Mouse (Mus musculus): ENCODE results near the gene Phyh. TPM values are rescaled to one million over a fixed set of nuclear protein-coding genes. Genes with fewer than 3 reads are reported as not detected.

The Phyh gene
- polyA plus RNA-seq, 1 experiment from 2014 or later = 68.4 TPM

GRCm38 (mm10) chr2:4978091-4978490, 59.3 kb downstream of the Phyh start:
- H3K4me2 ChIP-seq = no peak overlapping the region
- H3K9ac ChIP-seq = no peak overlapping the region
- ATAC-seq (ENCODE audit: insufficient read depth, low FRiP score, low read depth) = no peak
- no peak overlapping the region for H3K4me3 ChIP-seq (replicated peaks)
- no peaks in the 10 kb centered on the region for H3K4me1 ChIP-seq
- H3K27me3 ChIP-seq (replicated peaks) = no peaks in the 10 kb centered on the region
- H3K27ac ChIP-seq = no peak overlapping the region
- H3K9me3 ChIP-seq = no peaks in the 10 kb centered on the region
- no peaks in the 10 kb centered on the region for H3K36me3 ChIP-seq
- WGBS = 32% methylated on average over 8 of the region's 8 CpGs

DNA sequence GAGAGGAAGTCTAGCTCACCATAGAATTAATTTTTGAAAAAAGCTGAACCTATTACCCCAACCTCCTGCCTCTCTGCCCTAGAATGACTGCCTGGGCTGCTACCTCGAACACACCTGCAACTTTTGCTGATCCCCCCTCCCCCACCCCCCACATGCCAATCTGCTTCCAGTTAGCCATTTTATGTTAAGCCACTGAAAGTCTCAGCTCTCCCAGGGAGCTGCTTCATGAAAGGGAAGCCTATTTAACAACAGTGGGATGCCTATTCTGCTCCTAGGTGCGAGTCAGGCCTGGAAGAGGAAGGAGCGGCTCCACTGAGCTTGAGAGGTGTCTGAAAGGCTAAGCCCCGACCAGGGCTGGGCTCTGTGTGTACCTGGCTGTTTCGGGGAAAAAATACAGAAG, 65.2 kb downstream of the Phyh start:
- Histone ChIP-seq H3K9ac (no peak overlapping the region), H3K27me3 (replicated peaks) (no peaks in the 10 kb centered on the region), H3K27ac (no peak overlapping the region), H3K4me1 (no peaks in the 10 kb centered on the region), H3K9me3 (no peaks in the 10 kb centered on the region), H3K4me2 (no peak overlapping the region), H3K36me3 (no peaks in the 10 kb centered on the region), H3K4me3 (replicated peaks) (no peak overlapping the region)
- no peak for ATAC-seq (ENCODE audit: insufficient read depth, low FRiP score, low read depth)
- WGBS = 31% methylated on average over 5 of the region's 5 CpGs

DNA sequence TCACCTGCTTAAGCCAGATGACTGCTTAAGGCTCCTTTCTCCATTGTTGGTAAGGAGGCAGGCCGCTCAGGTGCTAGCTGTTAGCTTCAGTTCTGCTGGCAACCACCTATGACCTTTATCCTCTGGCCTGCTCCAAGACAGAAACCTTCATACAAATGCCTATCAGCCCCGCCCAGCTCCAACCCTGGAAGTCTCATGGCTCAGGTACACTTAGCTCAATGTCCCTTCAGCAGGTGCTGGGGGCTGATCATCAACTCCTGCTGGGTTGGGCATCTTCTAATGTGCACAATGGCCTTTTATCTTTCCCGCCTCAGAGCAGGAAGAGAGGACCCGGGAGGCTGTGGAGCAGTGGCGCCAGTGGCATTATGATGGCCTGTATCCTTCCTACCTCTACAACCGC, 66.2 kb downstream of the Phyh start:
- H3K4me1 ChIP-seq = no peaks in the 10 kb centered on the region
- no peak overlapping the region for H3K27ac ChIP-seq
- 72% methylated on average over 6 of the region's 6 CpGs for WGBS
- ATAC-seq (ENCODE audit: insufficient read depth, low FRiP score, low read depth) = no peak
- H3K9ac ChIP-seq = no peak overlapping the region
- H3K4me2 ChIP-seq = no peak overlapping the region
- no peaks in the 10 kb centered on the region for H3K27me3 ChIP-seq (replicated peaks)
- no peaks in the 10 kb centered on the region for H3K36me3 ChIP-seq
- H3K9me3 ChIP-seq = no peaks in the 10 kb centered on the region
- no peak overlapping the region for H3K4me3 ChIP-seq (replicated peaks)

DNA sequence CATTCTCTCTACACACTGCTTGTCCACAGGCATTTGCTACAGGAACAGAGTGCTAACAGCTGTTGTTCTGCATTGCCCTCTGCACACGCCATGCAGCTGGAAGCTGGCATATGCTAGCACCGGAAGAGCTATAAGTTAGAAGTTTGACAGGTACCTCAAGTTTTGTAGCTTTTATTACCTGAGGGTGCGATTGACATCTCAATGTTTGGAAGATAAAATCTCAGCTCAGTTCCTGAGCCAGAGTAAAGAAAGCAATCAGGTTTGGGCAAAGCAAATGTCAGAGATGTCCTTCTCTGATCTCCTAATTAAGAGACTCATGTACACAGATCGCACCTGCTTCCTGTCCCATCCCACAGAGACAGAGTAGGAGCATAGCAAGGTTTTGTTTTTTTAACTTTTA, 68.0 kb downstream of the Phyh start:
- WGBS = 75% methylated on average over 4 of the region's 4 CpGs
- no peak overlapping the region for H3K4me3 ChIP-seq (replicated peaks)
- ATAC-seq (ENCODE audit: insufficient read depth, low FRiP score, low read depth) = no peak
- no peaks in the 10 kb centered on the region for H3K27me3 ChIP-seq (replicated peaks)
- no peaks in the 10 kb centered on the region for H3K9me3 ChIP-seq
- H3K4me1 ChIP-seq = no peaks in the 10 kb centered on the region
- H3K9ac ChIP-seq = no peak overlapping the region
- no peak overlapping the region for H3K4me2 ChIP-seq
- no peaks in the 10 kb centered on the region for H3K36me3 ChIP-seq
- no peak overlapping the region for H3K27ac ChIP-seq

DNA sequence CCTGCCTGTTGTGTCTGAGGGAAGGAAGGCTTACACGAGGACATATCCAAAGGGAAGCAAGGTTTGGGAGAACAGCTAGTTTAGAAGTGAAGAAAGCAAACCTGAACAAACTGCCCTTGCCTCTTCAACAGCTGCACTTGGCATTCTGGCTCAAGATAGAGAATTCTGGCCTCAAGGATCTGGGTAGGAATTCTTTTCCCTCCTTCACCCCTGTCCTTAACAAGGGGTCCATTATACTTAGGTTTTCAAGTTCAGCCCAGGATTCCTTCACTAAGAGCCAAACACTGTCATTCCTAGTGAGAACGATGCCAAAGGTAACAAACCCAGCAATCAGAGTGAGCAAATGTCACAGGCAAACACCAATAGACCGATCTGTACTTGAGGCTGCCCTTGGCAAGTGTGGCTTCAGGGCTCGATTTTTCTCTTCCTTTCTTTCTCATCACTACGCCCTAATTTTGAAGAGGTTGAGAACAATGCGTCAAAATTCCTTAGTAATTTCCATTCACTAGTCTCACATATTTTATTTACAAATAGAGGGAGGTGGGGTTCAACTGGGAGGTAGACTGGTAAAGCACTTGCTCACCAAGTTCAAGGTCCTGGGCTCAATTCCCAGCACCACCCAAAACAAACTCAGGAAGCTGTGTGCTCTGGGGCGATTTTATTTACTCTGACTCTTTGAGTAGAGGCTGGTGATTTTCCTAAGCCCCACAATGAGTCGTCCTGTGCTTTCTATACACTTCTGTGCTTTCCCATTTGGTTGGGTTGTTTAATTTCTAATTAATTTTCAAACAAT, 68.8 kb downstream of the Phyh start:
- no peaks in the 10 kb centered on the region for H3K27me3 ChIP-seq (replicated peaks)
- WGBS = 79% methylated on average over 8 of the region's 8 CpGs
- no peaks in the 10 kb centered on the region for H3K9me3 ChIP-seq
- H3K36me3 ChIP-seq = 0 out of 2 replicates have a peak, but pooled peaks cover 3% of the 10 kb centered on the region
- H3K4me2 ChIP-seq = no peak overlapping the region
- no peak for ATAC-seq (ENCODE audit: insufficient read depth, low FRiP score, low read depth)
- no peak overlapping the region for H3K4me3 ChIP-seq (replicated peaks)
- no peaks in the 10 kb centered on the region for H3K4me1 ChIP-seq
- no peak overlapping the region for H3K9ac ChIP-seq
- no peak overlapping the region for H3K27ac ChIP-seq

Other genes starting within 250 kb of the Phyh start
- gene Bend7, start 201.2 kb upstream of the Phyh start, polyA plus RNA-seq (2015; fragmentation: Nextera tagmentation; extraction: Ambion mirVana) = 4.7 and 4.9 TPM in 2 replicates
- gene Sephs1, start 37.5 kb upstream of the Phyh start, polyA plus RNA-seq (2015; fragmentation: Nextera tagmentation; extraction: Ambion mirVana) = 59.8 and 61.2 TPM in 2 replicates
- gene Ucma, start 57.1 kb downstream of the Phyh start, polyA plus RNA-seq (2015; fragmentation: Nextera tagmentation; extraction: Ambion mirVana) = not detected in 2 replicates
- 28.4 and 29.0 TPM in 2 replicates for gene Mcm10, start 93.8 kb downstream of the Phyh start, polyA plus RNA-seq (2015; fragmentation: Nextera tagmentation; extraction: Ambion mirVana)
- gene Optn, start 145.0 kb downstream of the Phyh start, polyA plus RNA-seq (2015; fragmentation: Nextera tagmentation; extraction: Ambion mirVana) = 11.2 and 12.4 TPM in 2 replicates
- 18.0 and 20.3 TPM in 2 replicates for gene Ccdc3, start 218.8 kb downstream of the Phyh start, polyA plus RNA-seq (2015; fragmentation: Nextera tagmentation; extraction: Ambion mirVana)